Mouse (Mus musculus): ENCODE results near the gene Zfp708.
A peak's percentile ranks its signal among the peaks of the same experiment; 100 is the strongest.

- TF ChIP-seq EP300 (IDR thresholded peaks at IDR 0.05): 0 out of 2 replicates have a peak, but pooled peaks have one; percentile 8
- peak; percentile 28; the same call in 1 of the 2 replicates for TF ChIP-seq CTCF (IDR thresholded peaks at IDR 0.05)
Observed at GRCm38 (mm10) chr13:67060786-67061358, 36.9 kb downstream of the Zfp708 start, which contains the start of gene Zfp712.
